Mouse (Mus musculus): ENCODE results near the gene Thada.

Thada gene

GRCm38 (mm10) chr17:84162211-84162760 lies 303.7 kb downstream of the Thada start:
- no peak for DNase-seq (ENCODE audit: low spot score in 2 of 2)

GRCm38 (mm10) chr17:84161231-84161854 lies 304.7 kb downstream of the Thada start:
- DNase-seq (ENCODE audit: low spot score in 2 of 2) = no peak

- no peak for DNase-seq (ENCODE audit: low spot score in 2 of 2)
Observed at GRCm38 (mm10) chr17:84158891-84159290, 307.1 kb downstream of the Thada start.

GRCm38 (mm10) chr17:84158461-84158795 lies 307.6 kb downstream of the Thada start:
- no peak for DNase-seq (ENCODE audit: low spot score in 2 of 2)

- DNase-seq (ENCODE audit: low spot score in 2 of 2) = no peak
Observed at GRCm38 (mm10) chr17:84157743-84158460, 308.1 kb downstream of the Thada start.

- no peak for DNase-seq (ENCODE audit: low spot score in 2 of 2)
Observed at GRCm38 (mm10) chr17:84156748-84157742, 309.0 kb downstream of the Thada start.

GRCm38 (mm10) chr17:84156227-84156573 lies 309.8 kb downstream of the Thada start:
- no peak for DNase-seq (ENCODE audit: low spot score in 2 of 2)

- DNase-seq (ENCODE audit: low spot score in 2 of 2) = no peak
Observed at GRCm38 (mm10) chr17:84155516-84156226, 310.3 kb downstream of the Thada start.

- no peak for DNase-seq (ENCODE audit: low spot score in 2 of 2)
Observed at GRCm38 (mm10) chr17:84155029-84155338, 311.0 kb downstream of the Thada start.

- DNase-seq (ENCODE audit: low spot score in 2 of 2) = no peak
Observed at GRCm38 (mm10) chr17:84154302-84155028, 311.5 kb downstream of the Thada start.

GRCm38 (mm10) chr17:84152976-84153786 lies 312.8 kb downstream of the Thada start:
- DNase-seq (ENCODE audit: low spot score in 2 of 2) = no peak

- DNase-seq (ENCODE audit: low spot score in 2 of 2) = no peak
Observed at GRCm38 (mm10) chr17:84152206-84152975, 313.6 kb downstream of the Thada start.

- DNase-seq (ENCODE audit: low spot score in 2 of 2) = no peak
Observed at GRCm38 (mm10) chr17:84151306-84151705, 314.7 kb downstream of the Thada start.

- no peak for DNase-seq (ENCODE audit: low spot score in 2 of 2)
Observed at GRCm38 (mm10) chr17:84150291-84150690, 315.7 kb downstream of the Thada start.

GRCm38 (mm10) chr17:84149566-84149965 lies 316.4 kb downstream of the Thada start:
- DNase-seq (ENCODE audit: low spot score in 2 of 2) = no peak

- peak; percentile 88 to 91 for DNase-seq (ENCODE audit: low spot score in 2 of 2)
Observed at GRCm38 (mm10) chr17:84148499-84149484, 317.2 kb downstream of the Thada start.

- DNase-seq (ENCODE audit: low spot score in 2 of 2) = no peak
Observed at GRCm38 (mm10) chr17:84147183-84148108, 318.6 kb downstream of the Thada start.

Measured in heart, adult 9 months (tissue).